Mouse (Mus musculus): ENCODE data around the gene Tpx2. TPM values are rescaled to one million over a fixed set of nuclear protein-coding genes. Genes with fewer than 3 reads are reported as not detected.

Tpx2 gene
- polyA plus RNA-seq, 1 experiment from 2014 or later: 14.8 TPM

DNA sequence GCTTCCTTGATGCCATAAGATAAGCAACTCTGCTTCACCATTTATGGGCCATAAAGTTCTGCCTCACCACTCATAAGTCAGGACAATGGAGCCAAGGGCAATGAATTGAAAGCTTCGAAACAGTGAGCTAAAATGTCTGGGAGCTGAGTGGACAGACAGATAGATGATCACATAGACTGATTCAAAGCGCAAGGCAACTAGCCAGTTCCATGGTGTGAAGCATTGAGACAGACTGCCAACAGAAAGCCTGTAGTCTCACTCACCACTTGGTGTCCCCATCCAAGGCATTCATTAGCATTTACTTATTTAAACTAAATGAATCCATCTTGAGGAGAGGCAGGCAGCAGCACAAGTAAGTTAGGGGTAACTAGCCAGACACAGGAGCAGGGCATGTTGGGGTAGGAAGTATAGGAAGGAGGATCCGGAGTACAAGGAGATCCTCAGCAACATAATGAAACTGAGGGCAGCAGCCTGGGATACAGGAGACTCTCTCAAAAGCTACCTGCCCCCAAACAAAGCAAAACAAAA lies 28.6 kb upstream of the Tpx2 start:
- Histone ChIP-seq H3K9me3 (ENCODE audit: control insufficient read depth, low read length) (no peaks in the 10 kb centered on the region), H3K27ac (ENCODE audit: low read depth, low read length) (no peak overlapping the region; the same call in 1 of the 2 replicates), H3K4me1 (ENCODE audit: control insufficient read depth, insufficient read depth, low read depth, low read length) (peaks cover 42% of the 10 kb centered on the region), H3K36me3 (ENCODE audit: control insufficient read depth, insufficient read depth, low read length) (no peaks in the 10 kb centered on the region), H3K9ac (ENCODE audit: low read depth, low read length) (no peak overlapping the region), H3K4me2 (ENCODE audit: low read length) (no peak overlapping the region), H3K27me3 (replicated peaks; ENCODE audit: control insufficient read depth, insufficient read depth, low read length) (no peaks in the 10 kb centered on the region), H3K4me3 (ENCODE audit: low read length) (no peak overlapping the region)
- no peak for ATAC-seq
- WGBS: 95% methylated on average over 3 of the region's 3 CpGs

DNA sequence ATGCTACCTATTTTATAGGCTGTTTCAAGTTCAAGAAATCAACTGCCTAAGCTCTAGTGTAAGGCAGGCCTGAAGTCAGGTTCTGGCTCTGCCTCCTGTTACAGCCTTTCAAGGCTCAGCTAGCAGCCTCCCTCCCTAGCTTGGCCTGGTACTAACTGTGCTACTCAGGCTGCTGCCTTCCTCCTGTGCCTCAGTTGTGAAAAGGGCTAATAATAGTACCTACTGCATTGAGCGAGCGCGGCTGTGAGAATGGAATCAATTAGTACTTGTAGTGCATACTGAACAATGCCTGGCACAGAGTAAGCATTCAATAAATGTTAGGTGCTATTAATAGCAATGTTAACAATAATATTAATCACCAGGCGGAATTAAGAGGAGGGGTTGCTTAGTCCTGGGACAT lies 27.8 kb upstream of the Tpx2 start:
- Histone ChIP-seq H3K27ac (ENCODE audit: low read depth, low read length) (peak overlapping the region; percentile 19; the same call in 1 of the 2 replicates), H3K4me2 (ENCODE audit: low read length) (no peak overlapping the region), H3K9ac (ENCODE audit: low read depth, low read length) (no peak overlapping the region), H3K4me1 (ENCODE audit: control insufficient read depth, insufficient read depth, low read depth, low read length) (peaks cover 42% of the 10 kb centered on the region), H3K27me3 (replicated peaks; ENCODE audit: control insufficient read depth, insufficient read depth, low read length) (no peaks in the 10 kb centered on the region), H3K9me3 (ENCODE audit: control insufficient read depth, low read length) (no peaks in the 10 kb centered on the region), H3K4me3 (ENCODE audit: low read length) (no peak overlapping the region), H3K36me3 (ENCODE audit: control insufficient read depth, insufficient read depth, low read length) (no peaks in the 10 kb centered on the region)
- peak; percentile 38; the same call in 1 of the 2 replicates for ATAC-seq
- WGBS: 41% methylated on average over 4 of the region's 4 CpGs

DNA sequence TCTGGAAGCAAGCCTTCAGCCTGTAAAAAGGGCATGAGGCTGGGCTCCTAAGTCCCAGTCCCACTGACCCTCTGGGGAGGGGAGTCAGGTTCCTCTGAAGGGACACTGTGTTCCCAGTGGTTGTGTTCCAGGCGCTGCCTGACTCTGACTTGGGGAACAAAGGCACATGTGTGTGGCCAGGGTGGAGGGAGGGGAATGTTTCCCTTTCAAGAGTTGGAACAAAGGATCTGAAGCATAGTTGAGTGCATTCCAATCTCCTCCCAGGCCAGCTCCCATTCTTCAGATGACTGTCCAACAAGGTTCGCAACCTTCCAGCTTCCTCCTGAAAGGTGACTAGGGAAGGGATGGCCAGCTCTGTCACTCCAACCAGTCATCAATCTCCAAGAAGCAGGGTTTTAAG lies 27.4 kb upstream of the Tpx2 start:
- Histone ChIP-seq H3K4me2 (ENCODE audit: low read length) (no peak overlapping the region), H3K4me1 (ENCODE audit: control insufficient read depth, insufficient read depth, low read depth, low read length) (peaks cover 42% of the 10 kb centered on the region)
- WGBS: 14% methylated on average over 2 of the region's 2 CpGs

GRCm38 (mm10) chr2:152821023-152821422 lies 26.7 kb upstream of the Tpx2 start:
- peaks cover 43% of the 10 kb centered on the region for H3K4me1 ChIP-seq (ENCODE audit: control insufficient read depth, insufficient read depth, low read depth, low read length)
- H3K9ac ChIP-seq (ENCODE audit: low read depth, low read length): no peak overlapping the region
- H3K36me3 ChIP-seq (ENCODE audit: control insufficient read depth, insufficient read depth, low read length): no peaks in the 10 kb centered on the region
- WGBS: 37% methylated on average over 5 of the region's 5 CpGs
- H3K4me3 ChIP-seq (ENCODE audit: low read length): no peak overlapping the region
- peak overlapping the region; percentile 24; the same call in 1 of the 2 replicates for H3K27ac ChIP-seq (ENCODE audit: low read depth, low read length)
- ATAC-seq: no peak
- H3K27me3 ChIP-seq (replicated peaks; ENCODE audit: control insufficient read depth, insufficient read depth, low read length): no peaks in the 10 kb centered on the region
- H3K4me2 ChIP-seq (ENCODE audit: low read length): no peak overlapping the region
- no peaks in the 10 kb centered on the region for H3K9me3 ChIP-seq (ENCODE audit: control insufficient read depth, low read length)

More for the DNA sequence above, 27.4 kb upstream of the Tpx2 start:
- Histone ChIP-seq H3K36me3 (ENCODE audit: control insufficient read depth, insufficient read depth, low read length) (no peaks in the 10 kb centered on the region), H3K27me3 (replicated peaks; ENCODE audit: control insufficient read depth, insufficient read depth, low read length) (no peaks in the 10 kb centered on the region), H3K9me3 (ENCODE audit: control insufficient read depth, low read length) (no peaks in the 10 kb centered on the region), H3K9ac (ENCODE audit: low read depth, low read length) (no peak overlapping the region), H3K27ac (ENCODE audit: low read depth, low read length) (peak overlapping the region; percentile 24), H3K4me3 (ENCODE audit: low read length) (no peak overlapping the region)
- ATAC-seq: peak; percentile 72

GRCm38 (mm10) chr2:152821566-152821965 lies 26.2 kb upstream of the Tpx2 start:
- no peak for ATAC-seq
- Histone ChIP-seq H3K27ac (ENCODE audit: low read depth, low read length) (no peak overlapping the region), H3K4me2 (ENCODE audit: low read length) (no peak overlapping the region), H3K4me1 (ENCODE audit: control insufficient read depth, insufficient read depth, low read depth, low read length) (peaks cover 45% of the 10 kb centered on the region), H3K9me3 (ENCODE audit: control insufficient read depth, low read length) (no peaks in the 10 kb centered on the region), H3K27me3 (replicated peaks; ENCODE audit: control insufficient read depth, insufficient read depth, low read length) (no peaks in the 10 kb centered on the region), H3K4me3 (ENCODE audit: low read length) (no peak overlapping the region), H3K36me3 (ENCODE audit: control insufficient read depth, insufficient read depth, low read length) (no peaks in the 10 kb centered on the region), H3K9ac (ENCODE audit: low read depth, low read length) (no peak overlapping the region)

- Histone ChIP-seq H3K36me3 (ENCODE audit: control insufficient read depth, insufficient read depth, low read length) (no peaks in the 10 kb centered on the region), H3K27me3 (replicated peaks; ENCODE audit: control insufficient read depth, insufficient read depth, low read length) (no peaks in the 10 kb centered on the region), H3K9me3 (ENCODE audit: control insufficient read depth, low read length) (no peaks in the 10 kb centered on the region), H3K27ac (ENCODE audit: low read depth, low read length) (no peak overlapping the region), H3K4me2 (ENCODE audit: low read length) (no peak overlapping the region), H3K4me1 (ENCODE audit: control insufficient read depth, insufficient read depth, low read depth, low read length) (peaks cover 51% of the 10 kb centered on the region), H3K9ac (ENCODE audit: low read depth, low read length) (no peak overlapping the region), H3K4me3 (ENCODE audit: low read length) (no peak overlapping the region)
- WGBS: 98% methylated on average over 1 of the region's 1 CpGs
- ATAC-seq: no peak
These were observed 24.0 kb upstream of the Tpx2 start for GRCm38 (mm10) chr2:152823770-152824169.

GRCm38 (mm10) chr2:152824438-152825167 lies 23.2 kb upstream of the Tpx2 start:
- no peak for ATAC-seq
- Histone ChIP-seq H3K4me1 (ENCODE audit: control insufficient read depth, insufficient read depth, low read depth, low read length) (peaks cover 55% of the 10 kb centered on the region), H3K36me3 (ENCODE audit: control insufficient read depth, insufficient read depth, low read length) (no peaks in the 10 kb centered on the region), H3K27me3 (replicated peaks; ENCODE audit: control insufficient read depth, insufficient read depth, low read length) (no peaks in the 10 kb centered on the region), H3K4me2 (ENCODE audit: low read length) (no peak overlapping the region), H3K4me3 (ENCODE audit: low read length) (no peak overlapping the region), H3K9me3 (ENCODE audit: control insufficient read depth, low read length) (no peaks in the 10 kb centered on the region), H3K27ac (ENCODE audit: low read depth, low read length) (no peak overlapping the region), H3K9ac (ENCODE audit: low read depth, low read length) (no peak overlapping the region)
- WGBS: 91% methylated on average over 3 of the region's 3 CpGs

GRCm38 (mm10) chr2:152825168-152825697 lies 22.5 kb upstream of the Tpx2 start:
- WGBS: 74% methylated on average over 4 of the region's 4 CpGs
- H3K27ac ChIP-seq (ENCODE audit: low read depth, low read length): no peak overlapping the region
- no peak overlapping the region for H3K4me2 ChIP-seq (ENCODE audit: low read length)

DNA sequence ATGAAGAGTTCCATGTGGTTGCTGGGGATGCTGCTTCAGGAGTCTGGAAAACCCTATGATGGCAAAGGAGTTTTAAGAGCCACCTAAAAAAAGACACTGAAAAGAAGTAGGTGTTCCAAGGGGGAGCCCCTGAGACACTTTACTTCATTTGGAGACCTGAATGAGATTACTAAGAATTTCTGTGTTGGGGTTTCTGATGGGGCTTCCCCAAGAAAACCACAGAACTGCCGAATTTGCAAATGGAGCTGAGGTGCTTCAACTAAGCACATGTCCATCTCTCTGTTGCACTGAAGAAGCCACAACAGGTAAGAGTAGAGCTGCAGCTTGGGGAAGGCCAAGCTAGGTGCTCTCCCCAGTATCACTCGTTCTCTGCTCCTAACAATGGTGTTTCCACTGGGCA lies 22.1 kb upstream of the Tpx2 start:
- Histone ChIP-seq H3K4me1 (ENCODE audit: control insufficient read depth, insufficient read depth, low read depth, low read length) (peaks cover 49% of the 10 kb centered on the region), H3K36me3 (ENCODE audit: control insufficient read depth, insufficient read depth, low read length) (no peaks in the 10 kb centered on the region), H3K9ac (ENCODE audit: low read depth, low read length) (no peak overlapping the region), H3K9me3 (ENCODE audit: control insufficient read depth, low read length) (no peaks in the 10 kb centered on the region), H3K4me2 (ENCODE audit: low read length) (peak overlapping the region; percentile 87; the same call in 1 of the 2 replicates), H3K27ac (ENCODE audit: low read depth, low read length) (no peak overlapping the region), H3K4me3 (ENCODE audit: low read length) (no peak overlapping the region), H3K27me3 (replicated peaks; ENCODE audit: control insufficient read depth, insufficient read depth, low read length) (no peaks in the 10 kb centered on the region)
- 89% methylated on average over 2 of the region's 2 CpGs for WGBS
- ATAC-seq: no peak

More at GRCm38 (mm10) chr2:152825168-152825697, 22.5 kb upstream of the Tpx2 start:
- Histone ChIP-seq H3K4me3 (ENCODE audit: low read length) (no peak overlapping the region), H3K27me3 (replicated peaks; ENCODE audit: control insufficient read depth, insufficient read depth, low read length) (no peaks in the 10 kb centered on the region), H3K4me1 (ENCODE audit: control insufficient read depth, insufficient read depth, low read depth, low read length) (peaks cover 53% of the 10 kb centered on the region), H3K9ac (ENCODE audit: low read depth, low read length) (no peak overlapping the region), H3K9me3 (ENCODE audit: control insufficient read depth, low read length) (no peaks in the 10 kb centered on the region), H3K36me3 (ENCODE audit: control insufficient read depth, insufficient read depth, low read length) (no peaks in the 10 kb centered on the region)
- no peak for ATAC-seq
